Mouse (Mus musculus): ENCODE measurements at regions not wholly inside any gene's neighbourhood (a gene's known extent, or its start where the extent isn't known, plus 50 kb on each side); places are given as distances from the start of the nearest gene placed in this dataset.

DNA sequence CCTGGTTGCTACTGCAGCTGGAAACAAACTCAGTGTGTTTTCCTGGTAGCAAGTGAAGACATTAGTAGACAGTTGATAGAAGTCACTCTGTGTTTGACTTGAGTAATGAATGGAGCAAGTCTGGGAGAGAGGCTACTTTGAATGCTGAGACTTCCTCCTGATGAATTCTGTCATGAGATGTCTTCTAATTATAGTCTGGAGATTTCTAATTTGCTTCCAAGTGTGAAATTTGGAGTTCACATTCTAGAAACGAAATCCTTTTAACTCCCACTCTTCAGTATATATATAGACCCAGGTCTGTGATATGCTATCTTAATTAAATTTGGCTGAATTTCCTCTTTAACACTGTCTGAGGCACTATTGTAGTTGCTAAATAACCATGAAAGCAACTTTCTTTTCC lies 192.7 kb upstream of the Pclo start:
- TF ChIP-seq CTCF (IDR thresholded peaks at IDR 0.05; ENCODE audit: extremely low read depth, insufficient read depth, low read length) (no peak), POLR2A (IDR thresholded peaks at IDR 0.05; ENCODE audit: extremely low read depth, insufficient read depth, low read length) (no peak)

All from cortical plate, adult 2 months (tissue).